Mouse (Mus musculus) gastrocnemius, adult 2 months (tissue): ENCODE measurements around the gene Slit3. TPM values are rescaled to one million over a fixed set of nuclear protein-coding genes. Genes with fewer than 3 reads are reported as not detected.

Experiments used
- DNase-seq: peaks from one replicate; pipeline ENCODE4 v3.0.0; 2022
- H3K27ac ChIP-seq: fragments of 200-600 bp; 2 replicates; pipeline ENCODE4 v1.8.1; 2022; ENCODE audit warnings: mild to moderate bottlenecking
- H3K4me3 ChIP-seq: fragments of 200-600 bp; 2 replicates; pipeline ENCODE4 v1.8.1; 2022; ENCODE audit warnings: mild to moderate bottlenecking, moderate library complexity
- CTCF ChIP-seq: fragments of 200-600 bp; IDR thresholded peaks from 2 replicates; pipeline ENCODE4 v1.8.1; 2022; ENCODE audit warnings: antibody characterized with exemption, mild to moderate bottlenecking, moderate library complexity
- intact Hi-C: fragments of 180-260 bp; cut with DNase I; formaldehyde crosslinking; loops from one replicate; pipeline ENCODE4 v1.15.1; 2025
- total RNA-seq, 2 experiments: library from RNA; stranded (reverse); gene quantifications; 2 replicates each; pipeline ENCODE4 v1.2.3; 2021

Slit3 gene
- total RNA-seq, 2 experiments from 2014 or later, result 9.2 to 10.9 TPM

DNA sequence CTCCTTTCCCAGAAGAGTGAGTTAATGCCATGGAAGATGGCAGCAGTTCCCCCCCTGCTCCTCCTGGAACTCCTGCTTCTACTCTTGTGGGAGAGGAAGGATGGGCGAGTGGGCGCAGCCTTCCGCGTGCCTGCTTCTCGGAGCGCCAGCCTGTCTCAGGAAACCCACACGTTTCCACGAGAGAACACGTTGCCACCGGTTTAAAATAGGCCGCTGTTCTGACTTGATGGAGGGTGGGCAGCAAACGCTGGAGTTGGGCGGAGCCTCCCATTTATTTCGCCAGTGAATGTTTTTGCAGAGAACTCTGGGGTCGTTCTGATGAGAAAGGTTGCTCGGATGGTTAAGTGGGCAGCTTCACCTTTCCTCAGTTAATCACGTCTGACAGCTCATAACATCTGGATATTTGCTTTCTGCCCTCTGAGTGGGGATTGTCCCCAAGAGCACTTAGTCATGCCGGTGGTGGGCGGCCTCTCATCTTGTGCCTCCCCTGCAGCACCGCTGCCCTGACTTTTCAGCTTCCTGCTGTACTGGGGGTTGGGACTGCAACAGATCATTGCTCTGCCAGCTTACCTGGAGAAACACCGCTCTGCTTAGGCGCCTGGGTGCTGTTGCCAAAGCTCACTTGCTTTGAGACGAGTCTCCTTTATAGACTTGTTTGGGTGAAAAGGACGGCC is 57.3 kb downstream of the Slit3 start:
- intact Hi-C loops, result no loop called here
- TF ChIP-seq CTCF, result no peak
- DNase-seq, result no peak
- Histone ChIP-seq H3K4me3 (no peak overlapping the region), H3K27ac (no peak overlapping the region; the same call in 1 of the 2 replicates)

GRCm38 (mm10) chr11:35179305-35179704 is 58.3 kb downstream of the Slit3 start:
- intact Hi-C loops, result no loop called here
- TF ChIP-seq CTCF, result no peak
- H3K4me3 ChIP-seq, result no peak overlapping the region
- DNase-seq, result no peak
- H3K27ac ChIP-seq, result no peak overlapping the region

- intact Hi-C loops, result no loop called here
- no peak overlapping the region for H3K27ac ChIP-seq
- no peak overlapping the region for H3K4me3 ChIP-seq
- no peak for TF ChIP-seq CTCF
- DNase-seq, result no peak
These were observed 61.9 kb downstream of the Slit3 start for GRCm38 (mm10) chr11:35182887-35183286.

- no peak for DNase-seq
- TF ChIP-seq CTCF, result no peak
- intact Hi-C loops, result no loop called here
- H3K4me3 ChIP-seq, result no peak overlapping the region
- H3K27ac ChIP-seq, result no peak overlapping the region
These were observed 73.8 kb downstream of the Slit3 start for GRCm38 (mm10) chr11:35194826-35195225.

- peak; percentile 57 for DNase-seq
- no peak overlapping the region for H3K27ac ChIP-seq
- H3K4me3 ChIP-seq, result no peak overlapping the region
- intact Hi-C loops, result no loop called here
- TF ChIP-seq CTCF, result peak; percentile 1; the same call in 1 of the 2 replicates
These were observed 75.8 kb downstream of the Slit3 start for GRCm38 (mm10) chr11:35196777-35197176.

GRCm38 (mm10) chr11:35198537-35199088 is 77.6 kb downstream of the Slit3 start:
- intact Hi-C loops, result no loop called here

GRCm38 (mm10) chr11:35202332-35202731 is 81.3 kb downstream of the Slit3 start:
- TF ChIP-seq CTCF, result no peak
- Histone ChIP-seq H3K4me3 (no peak overlapping the region), H3K27ac (no peak overlapping the region)
- intact Hi-C loops, result no loop called here
- no peak for DNase-seq

More at GRCm38 (mm10) chr11:35198537-35199088, 77.6 kb downstream of the Slit3 start:
- no peak for TF ChIP-seq CTCF
- Histone ChIP-seq H3K27ac (no peak overlapping the region), H3K4me3 (no peak overlapping the region)
- no peak for DNase-seq

DNA sequence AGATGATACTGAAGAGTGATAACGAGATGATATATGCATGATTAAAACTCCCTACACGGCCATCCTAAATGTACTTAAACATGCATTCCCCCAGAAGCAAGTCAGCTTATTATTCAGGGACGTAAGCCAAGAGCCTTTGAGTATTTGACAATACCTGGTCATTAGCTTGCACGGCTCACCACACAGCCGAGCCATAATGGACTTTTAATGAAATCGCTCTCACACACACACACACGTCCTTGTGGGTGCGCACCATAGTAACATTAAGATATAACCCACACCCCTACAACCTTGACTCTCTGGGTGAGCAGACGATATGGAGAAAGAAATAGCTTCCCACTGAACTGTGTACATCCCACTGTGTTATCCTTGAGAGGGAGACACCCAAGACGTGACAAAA is 82.6 kb downstream of the Slit3 start:
- DNase-seq, result no peak
- intact Hi-C loops, result no loop called here
- H3K27ac ChIP-seq, result no peak overlapping the region
- no peak overlapping the region for H3K4me3 ChIP-seq
- no peak for TF ChIP-seq CTCF

GRCm38 (mm10) chr11:35204084-35204483 is 83.1 kb downstream of the Slit3 start:
- H3K4me3 ChIP-seq, result no peak overlapping the region
- intact Hi-C loops, result no loop called here
- H3K27ac ChIP-seq, result no peak overlapping the region
- no peak for DNase-seq
- no peak for TF ChIP-seq CTCF

- H3K27ac ChIP-seq, result no peak overlapping the region
- no peak overlapping the region for H3K4me3 ChIP-seq
- intact Hi-C loops, result no loop called here
- no peak for DNase-seq
- TF ChIP-seq CTCF, result no peak
These were observed 90.0 kb downstream of the Slit3 start for GRCm38 (mm10) chr11:35210728-35211682.

GRCm38 (mm10) chr11:35224025-35224424 is 103.0 kb downstream of the Slit3 start:
- Histone ChIP-seq H3K27ac (peak overlapping the region; percentile 17), H3K4me3 (no peak overlapping the region)
- intact Hi-C loops, result no loop called here
- TF ChIP-seq CTCF, result no peak
- no peak for DNase-seq

GRCm38 (mm10) chr11:35231361-35232090 is 110.5 kb downstream of the Slit3 start:
- Histone ChIP-seq H3K27ac (peak overlapping the region; percentile 81), H3K4me3 (peak overlapping the region; percentile 19; the same call in 1 of the 2 replicates)
- intact Hi-C loops, result loop anchor here (5.0 kb wide), 1 partner anchor 109 kb away; the partner anchor contains the start of gene Slit3
- no peak for TF ChIP-seq CTCF
- peak; percentile 74 for DNase-seq
